Mouse (Mus musculus): Measurements from ENCODE around the gene Tbl3.

GRCm38 (mm10) chr17:24672141-24672540 is 35.3 kb downstream of the Tbl3 start:
- no peak for TF ChIP-seq CTCF (conservative IDR thresholded peaks at IDR 0.05; ENCODE audit: low read length)
- TF ChIP-seq NANOG (IDR thresholded peaks at IDR 0.05; ENCODE audit: borderline replicate concordance, low read length), result no peak
